Mouse (Mus musculus) hindbrain, embryonic 16.5 days (tissue): ENCODE data around the gene Map4k2. TPM values are rescaled to one million over a fixed set of nuclear protein-coding genes. Genes with fewer than 3 reads are reported as not detected.

Source experiments
- ATAC-seq: fragments of 200-750 bp; cut with Nextera tagmentation; 2 replicates; pipeline ENCODE4 v1.8.0; 2017; ENCODE audit warnings: moderate TSS enrichment, moderate library complexity
- H3K27ac ChIP-seq: fragments of 300-500 bp; sonication (generic); 2 replicates; pipeline ENCODE4 v1.5.1; 2014; ENCODE audit warnings: low read depth, mild to moderate bottlenecking, control low read depth, low read length, moderate library complexity
- H3K27me3 ChIP-seq: fragments of 300-500 bp; sonication (generic); replicated peaks from 2 replicates; pipeline ENCODE4 v1.6.1; 2014; ENCODE audit warnings: low read length; ENCODE audit not compliant: control insufficient read depth, insufficient read depth
- H3K36me3 ChIP-seq: fragments of 300-500 bp; sonication (generic); 2 replicates; pipeline ENCODE4 v1.6.1; 2014; ENCODE audit warnings: mild to moderate bottlenecking, low read length, moderate library complexity, mixed read lengths; ENCODE audit not compliant: control insufficient read depth, insufficient read depth
- H3K4me1 ChIP-seq: fragments of 300-500 bp; sonication (generic); 2 replicates; pipeline ENCODE4 v1.6.1; 2014; ENCODE audit warnings: low read depth, low read length; ENCODE audit not compliant: control insufficient read depth, insufficient read depth
- H3K4me2 ChIP-seq: fragments of 300-500 bp; sonication (generic); 2 replicates; pipeline ENCODE4 v1.6.1; 2014; ENCODE audit warnings: mild to moderate bottlenecking, low read length, control low read depth, moderate library complexity
- H3K4me3 ChIP-seq: fragments of 300-500 bp; sonication (generic); 2 replicates; pipeline ENCODE4 v1.5.1; 2014; ENCODE audit warnings: mild to moderate bottlenecking, low read length, control low read depth, moderate library complexity
- H3K9ac ChIP-seq: fragments of 300-500 bp; sonication (generic); 2 replicates; pipeline ENCODE4 v1.6.1; 2014; ENCODE audit warnings: low read depth, mild to moderate bottlenecking, control low read depth, low read length, moderate library complexity
- H3K9me3 ChIP-seq: fragments of 300-500 bp; sonication (generic); 2 replicates; pipeline ENCODE4 v1.6.1; 2014; ENCODE audit warnings: mild to moderate bottlenecking, low read length, moderate library complexity; ENCODE audit not compliant: control insufficient read depth
- WGBS: fragments of 180-500 bp; shearing (Covaris S2); extraction: QIAGEN DNeasy Blood & Tissue Kit; methylation state at CpG from one replicate; pipeline ENCODE4 v1.1.7; 2014; 5-methylcytosine and 5-hydroxymethylcytosine counted together
- polyA plus RNA-seq: library from polyadenylated mRNA; unstranded; fragments of >200 nt; fragmentation: Nextera tagmentation; extraction: Ambion mirVana; gene quantifications from 2 replicates; pipeline ENCODE4 v1.2.1, GENCODE M21; 2015

Map4k2 gene
- polyA plus RNA-seq, 1 experiment from 2014 or later, result 19.6 TPM

DNA sequence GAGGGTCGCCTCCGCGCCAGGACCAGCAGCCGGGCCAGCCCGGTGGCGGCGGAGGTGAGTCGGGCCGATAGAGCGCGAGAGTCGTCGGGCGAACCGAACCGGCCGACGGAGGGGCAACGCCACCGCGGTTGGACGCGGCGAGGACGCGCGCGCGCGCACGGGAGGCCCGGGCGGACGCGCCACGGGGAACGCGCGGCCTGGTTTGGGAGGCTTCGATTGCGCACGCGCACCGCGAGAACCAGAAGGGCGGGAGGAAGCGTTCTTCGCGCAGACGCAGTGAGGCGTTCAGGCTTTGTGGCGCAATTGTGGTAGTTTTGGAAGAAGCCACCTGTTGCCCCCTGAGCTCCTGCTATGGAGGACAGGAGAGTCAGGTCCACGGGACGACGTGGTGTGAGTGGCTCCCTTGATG lies 23.4 kb downstream of the Map4k2 start:
- H3K4me1 ChIP-seq, result peaks cover 20% of the 10 kb centered on the region
- peak overlapping the region; percentile 99 for H3K9ac ChIP-seq
- ATAC-seq, result no peak
- H3K27me3 ChIP-seq, result no peaks in the 10 kb centered on the region
- peak overlapping the region; percentile 97 for H3K4me2 ChIP-seq
- peak overlapping the region; percentile 99 for H3K27ac ChIP-seq
- WGBS, result under 1% methylated on average over 47 of the region's 55 CpGs
- H3K36me3 ChIP-seq, result peaks cover 27% of the 10 kb centered on the region
- H3K9me3 ChIP-seq, result no peaks in the 10 kb centered on the region
- H3K4me3 ChIP-seq, result peak overlapping the region; percentile 98

DNA sequence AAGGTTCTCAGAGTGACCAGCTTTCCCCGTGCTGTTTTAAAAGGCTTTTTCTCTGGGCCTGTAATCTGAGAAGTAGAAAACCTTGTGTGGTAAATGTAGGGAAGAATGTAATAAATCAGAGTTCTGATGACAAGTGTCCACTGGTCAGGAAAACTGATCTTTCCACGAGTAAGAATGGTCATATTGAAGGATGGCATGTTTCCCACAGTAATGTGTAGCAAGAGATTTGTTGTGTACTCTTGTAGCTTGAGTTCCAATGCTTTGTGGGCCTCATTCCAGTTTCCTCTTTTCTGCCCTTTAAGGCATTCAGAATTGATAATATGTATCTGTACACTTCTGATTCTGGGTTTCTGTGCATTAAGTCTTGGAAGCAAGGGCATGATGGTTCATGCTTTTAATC lies 23.9 kb downstream of the Map4k2 start:
- Histone ChIP-seq H3K9ac (peak overlapping the region; percentile 99), H3K4me3 (peak overlapping the region; percentile 98), H3K4me1 (peaks cover 20% of the 10 kb centered on the region), H3K36me3 (peaks cover 30% of the 10 kb centered on the region), H3K27me3 (no peaks in the 10 kb centered on the region), H3K4me2 (peak overlapping the region; percentile 97), H3K27ac (no peak overlapping the region), H3K9me3 (no peaks in the 10 kb centered on the region)
- WGBS, result 9% methylated on average over 2 of the region's 2 CpGs
- ATAC-seq, result no peak

DNA sequence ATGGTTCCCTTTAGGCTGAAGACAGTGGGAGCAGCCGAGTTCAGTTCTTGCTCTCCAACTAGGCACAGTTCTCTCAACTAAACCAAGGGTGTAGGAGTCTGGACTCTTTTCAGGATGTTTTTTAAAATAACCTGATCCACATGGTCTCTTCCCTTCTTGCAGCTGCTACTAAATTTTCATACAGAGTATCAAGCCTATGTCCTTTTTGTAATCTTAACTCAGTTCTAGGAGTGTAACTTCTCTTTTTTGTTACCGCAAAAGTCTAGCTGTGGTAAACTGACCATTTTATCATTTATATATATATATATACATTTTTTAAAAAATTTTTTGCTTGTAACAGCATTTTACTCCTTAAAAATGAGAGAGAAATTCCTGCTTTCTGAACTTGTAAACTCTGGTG lies 29.2 kb downstream of the Map4k2 start:
- no peak overlapping the region for H3K27ac ChIP-seq
- H3K9ac ChIP-seq, result no peak overlapping the region
- ATAC-seq, result no peak
- H3K4me2 ChIP-seq, result no peak overlapping the region
- peaks cover 78% of the 10 kb centered on the region for H3K36me3 ChIP-seq
- peaks cover 8% of the 10 kb centered on the region for H3K4me1 ChIP-seq
- H3K9me3 ChIP-seq, result no peaks in the 10 kb centered on the region
- no peak overlapping the region for H3K4me3 ChIP-seq
- no peaks in the 10 kb centered on the region for H3K27me3 ChIP-seq
- WGBS, result 94% methylated on average over 2 of the region's 2 CpGs

DNA sequence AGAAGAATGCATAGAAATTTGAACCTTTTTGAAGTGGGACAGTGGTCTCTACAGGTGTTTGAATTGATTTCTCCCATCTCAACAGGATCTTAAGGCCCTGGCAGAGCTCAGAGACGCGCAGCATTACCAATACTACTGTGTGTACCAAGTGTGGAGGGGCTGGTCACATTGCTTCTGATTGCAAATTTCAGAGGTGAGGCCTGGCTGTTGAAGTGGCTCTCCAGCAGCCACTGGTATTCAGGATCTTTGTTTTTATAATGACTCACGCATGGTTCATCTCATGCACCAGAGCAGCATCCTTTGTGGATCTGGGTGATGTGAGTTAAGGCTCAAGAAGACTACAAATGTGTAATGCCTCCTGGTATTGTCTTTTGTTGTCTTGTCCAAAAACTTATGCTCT lies 31.5 kb downstream of the Map4k2 start:
- no peaks in the 10 kb centered on the region for H3K27me3 ChIP-seq
- WGBS, result 94% methylated on average over 3 of the region's 3 CpGs

DNA sequence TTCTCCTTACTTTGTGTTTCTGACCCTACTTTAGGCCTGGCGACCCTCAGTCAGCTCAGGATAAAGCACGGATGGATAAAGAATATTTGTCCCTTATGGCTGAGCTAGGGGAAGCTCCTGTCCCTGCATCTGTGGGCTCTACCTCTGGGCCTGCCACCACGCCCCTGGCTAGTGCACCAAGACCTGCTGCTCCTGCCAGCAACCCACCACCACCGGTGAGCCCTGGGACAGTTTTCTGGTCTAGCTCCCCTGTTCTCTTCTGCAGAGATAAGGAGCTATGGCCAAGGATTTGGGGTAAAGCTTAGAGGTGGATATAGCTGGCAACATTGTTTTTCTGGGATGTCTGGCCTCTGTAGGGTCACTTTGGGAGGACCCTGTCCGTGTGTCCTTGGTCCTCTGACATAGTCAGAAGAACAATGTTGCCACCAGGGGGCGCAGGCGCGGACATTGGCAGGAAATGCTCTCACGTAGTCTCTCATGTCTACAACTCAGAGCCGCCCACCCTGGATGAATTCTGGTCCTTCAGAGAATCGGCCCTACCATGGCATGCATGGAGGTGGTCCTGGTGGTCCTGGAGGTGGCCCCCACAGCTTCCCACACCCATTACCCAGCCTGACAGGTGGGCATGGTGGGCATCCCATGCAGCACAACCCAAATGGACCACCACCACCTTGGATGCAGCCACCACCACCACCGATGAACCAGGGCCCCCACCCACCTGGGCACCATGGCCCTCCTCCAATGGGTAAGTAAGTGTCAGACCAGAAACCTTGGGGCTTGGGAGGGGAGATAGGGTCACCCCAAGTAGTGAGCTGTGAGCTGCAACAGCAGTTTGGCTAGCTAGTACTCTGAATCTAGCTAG lies 32.8 kb downstream of the Map4k2 start:
- no peak overlapping the region for H3K9ac ChIP-seq
- no peaks in the 10 kb centered on the region for H3K27me3 ChIP-seq
- 0 out of 2 replicates have a peak, but pooled peaks have one; percentile 57 for ATAC-seq
- H3K4me3 ChIP-seq, result no peak overlapping the region
- no peaks in the 10 kb centered on the region for H3K9me3 ChIP-seq
- no peak overlapping the region for H3K4me2 ChIP-seq
- peaks cover 77% of the 10 kb centered on the region for H3K36me3 ChIP-seq
- H3K4me1 ChIP-seq, result peaks cover 7% of the 10 kb centered on the region
- H3K27ac ChIP-seq, result no peak overlapping the region
- WGBS, result 67% methylated on average over 12 of the region's 12 CpGs

More for the DNA sequence above, 31.5 kb downstream of the Map4k2 start:
- Histone ChIP-seq H3K9me3 (no peaks in the 10 kb centered on the region), H3K27ac (no peak overlapping the region), H3K36me3 (peaks cover 86% of the 10 kb centered on the region), H3K4me3 (no peak overlapping the region), H3K4me2 (no peak overlapping the region), H3K9ac (no peak overlapping the region), H3K4me1 (peaks cover 4% of the 10 kb centered on the region)
- no peak for ATAC-seq

DNA sequence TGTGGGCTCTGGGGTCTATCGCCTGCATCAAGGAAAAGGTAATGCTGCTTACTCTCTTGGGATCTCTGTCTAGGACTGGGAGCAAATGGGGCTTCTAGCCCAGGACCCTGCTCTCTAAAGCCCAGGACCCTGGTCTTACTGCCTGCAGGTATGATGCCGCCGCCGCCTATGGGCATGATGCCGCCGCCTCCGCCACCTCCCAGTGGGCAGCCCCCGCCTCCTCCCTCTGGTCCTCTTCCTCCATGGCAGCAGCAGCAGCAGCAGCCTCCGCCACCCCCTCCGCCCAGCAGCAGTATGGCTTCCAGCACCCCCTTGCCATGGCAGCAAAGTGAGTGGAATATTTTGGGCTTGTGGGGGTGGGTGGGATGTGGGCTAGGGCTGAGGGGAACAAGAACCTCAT lies 33.6 kb downstream of the Map4k2 start:
- H3K4me2 ChIP-seq, result no peak overlapping the region
- no peaks in the 10 kb centered on the region for H3K9me3 ChIP-seq
- no peaks in the 10 kb centered on the region for H3K27me3 ChIP-seq
- ATAC-seq, result no peak
- no peak overlapping the region for H3K27ac ChIP-seq
- no peak overlapping the region for H3K4me3 ChIP-seq
- no peak overlapping the region for H3K9ac ChIP-seq
- H3K36me3 ChIP-seq, result peaks cover 72% of the 10 kb centered on the region
- WGBS, result 94% methylated on average over 10 of the region's 10 CpGs
- H3K4me1 ChIP-seq, result peaks cover 7% of the 10 kb centered on the region

DNA sequence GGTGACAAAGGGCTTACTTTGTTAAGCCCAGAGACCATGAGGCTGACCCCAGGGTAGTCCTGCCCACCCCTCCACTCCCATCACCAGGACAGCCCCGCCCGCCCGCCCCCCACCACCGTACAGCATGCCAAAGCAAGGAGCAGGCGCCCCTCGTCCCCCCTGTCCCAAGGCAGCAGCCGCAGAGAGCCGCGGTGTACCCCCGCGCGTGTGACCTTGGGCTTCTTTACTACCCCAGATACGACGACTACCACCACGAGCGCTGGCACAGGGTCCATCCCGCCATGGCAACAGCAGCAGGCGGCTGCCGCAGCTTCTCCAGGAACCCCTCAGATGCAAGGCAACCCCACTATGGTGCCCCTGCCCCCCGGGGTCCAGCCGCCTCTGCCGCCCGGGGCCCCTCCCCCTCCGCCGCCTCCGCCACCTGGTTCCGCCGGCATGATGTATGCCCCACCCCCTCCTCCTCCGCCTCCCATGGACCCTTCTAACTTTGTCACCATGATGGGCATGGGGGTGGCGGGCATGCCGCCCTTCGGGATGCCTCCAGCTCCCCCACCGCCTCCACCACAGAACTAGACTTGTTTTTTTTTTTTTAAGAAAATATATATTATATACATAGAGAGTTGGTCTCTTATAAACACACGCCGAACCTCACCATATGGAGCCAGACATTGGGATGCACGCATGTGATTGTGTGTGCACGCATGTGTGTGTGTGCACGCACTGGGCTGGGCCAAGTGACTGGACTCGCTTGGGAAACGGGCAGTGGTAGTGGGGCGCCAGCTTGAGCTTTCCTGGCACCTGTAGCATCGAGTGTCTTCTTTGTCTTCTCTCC lies 34.7 kb downstream of the Map4k2 start:
- Histone ChIP-seq H3K4me3 (no peak overlapping the region), H3K27me3 (no peaks in the 10 kb centered on the region), H3K4me1 (peaks cover 7% of the 10 kb centered on the region), H3K36me3 (peaks cover 65% of the 10 kb centered on the region), H3K4me2 (no peak overlapping the region), H3K27ac (no peak overlapping the region), H3K9ac (no peak overlapping the region), H3K9me3 (no peaks in the 10 kb centered on the region)
- 90% methylated on average over 33 of the region's 42 CpGs for WGBS
- ATAC-seq, result peak; percentile 50; the same call in 1 of the 2 replicates

DNA sequence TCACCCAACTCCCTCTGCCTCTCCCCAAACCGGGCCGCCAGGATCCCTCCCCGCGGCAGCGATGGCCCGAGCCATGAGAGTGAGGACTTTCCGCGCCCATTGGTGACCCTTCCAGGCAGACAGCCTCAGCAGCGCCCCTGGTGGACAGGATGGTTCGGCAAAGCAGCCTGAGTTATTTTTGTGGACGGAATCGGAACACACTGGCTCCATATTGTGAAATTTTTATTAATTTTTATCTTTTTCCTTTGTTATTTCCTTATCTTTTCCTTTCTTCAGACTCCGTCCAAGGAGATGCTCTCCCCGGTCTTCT lies 35.3 kb downstream of the Map4k2 start:
- no peak overlapping the region for H3K9ac ChIP-seq
- WGBS, result 66% methylated on average over 14 of the region's 14 CpGs
- no peaks in the 10 kb centered on the region for H3K27me3 ChIP-seq
- H3K36me3 ChIP-seq, result peaks cover 59% of the 10 kb centered on the region
- ATAC-seq, result no peak
- no peak overlapping the region for H3K27ac ChIP-seq
- peaks cover 7% of the 10 kb centered on the region for H3K4me1 ChIP-seq
- H3K4me3 ChIP-seq, result no peak overlapping the region
- no peak overlapping the region for H3K4me2 ChIP-seq
- H3K9me3 ChIP-seq, result no peaks in the 10 kb centered on the region

DNA sequence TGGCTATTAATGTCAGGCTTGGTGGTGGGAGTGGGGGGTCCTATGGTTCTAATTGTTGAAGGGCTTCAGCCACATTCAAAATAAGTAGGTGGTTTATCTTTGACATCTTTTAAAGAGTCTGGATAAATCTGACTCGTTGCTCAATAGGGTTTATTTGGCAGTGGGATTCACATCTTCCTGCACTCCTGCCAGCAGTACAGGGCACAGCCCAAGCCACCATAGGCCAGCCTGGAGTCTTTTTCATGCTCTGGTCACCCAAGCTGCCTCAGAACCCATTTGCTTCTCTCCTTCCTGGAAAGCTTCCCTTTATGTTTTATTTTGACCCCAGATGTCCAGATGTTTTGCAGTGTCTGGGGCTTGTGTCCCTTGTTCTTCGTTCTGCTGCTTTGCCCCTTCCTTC lies 35.7 kb downstream of the Map4k2 start:
- peaks cover 55% of the 10 kb centered on the region for H3K36me3 ChIP-seq
- H3K4me1 ChIP-seq, result peaks cover 7% of the 10 kb centered on the region
- ATAC-seq, result no peak
- no peak overlapping the region for H3K4me3 ChIP-seq
- H3K9ac ChIP-seq, result no peak overlapping the region
- H3K4me2 ChIP-seq, result no peak overlapping the region
- no peaks in the 10 kb centered on the region for H3K9me3 ChIP-seq
- H3K27me3 ChIP-seq, result no peaks in the 10 kb centered on the region
- 88% methylated on average over 2 of the region's 2 CpGs for WGBS
- H3K27ac ChIP-seq, result no peak overlapping the region
